Mouse (Mus musculus) stomach, embryonic 14.5 days (tissue): ENCODE measurements around the gene Rab6b. TPM values are rescaled to one million over a fixed set of nuclear protein-coding genes. Genes with fewer than 3 reads are reported as not detected.
A peak's percentile ranks its signal among the peaks of the same experiment; 100 is the strongest.
"Not testable (repeated sequence)": the region's sequence is repeated elsewhere in the genome, so short reads cannot be mapped to it uniquely, and the experiment has no call there.

Experiments
- ATAC-seq: fragments of 200-750 bp; cut with Nextera tagmentation; 2 replicates; pipeline ENCODE4 v1.8.0; 2017; ENCODE audit warnings: low read depth, moderate TSS enrichment; ENCODE audit not compliant: insufficient number of reproducible peaks, insufficient read depth, low FRiP score
- H3K27ac ChIP-seq: fragments of 300-500 bp; sonication (generic); 2 replicates; pipeline ENCODE4 v1.5.1; 2014; ENCODE audit warnings: mild to moderate bottlenecking, low read length, moderate library complexity, mixed read lengths
- H3K27me3 ChIP-seq: fragments of 300-500 bp; sonication (generic); 2 replicates; pipeline ENCODE4 v1.6.1; 2014; ENCODE audit warnings: low read length, control low read depth, mixed read lengths; ENCODE audit not compliant: control insufficient read depth, insufficient read depth
- H3K36me3 ChIP-seq: fragments of 300-500 bp; sonication (generic); 2 replicates; pipeline ENCODE4 v1.6.1; 2014; ENCODE audit warnings: mild to moderate bottlenecking, control low read depth, low read length, moderate library complexity, mixed read lengths; ENCODE audit not compliant: control insufficient read depth, insufficient read depth
- H3K4me1 ChIP-seq: fragments of 300-500 bp; sonication (generic); 2 replicates; pipeline ENCODE4 v1.6.1; 2014; ENCODE audit warnings: low read length, control low read depth, mixed read lengths; ENCODE audit not compliant: control insufficient read depth, insufficient read depth
- H3K4me2 ChIP-seq: fragments of 300-500 bp; sonication (generic); replicated peaks from 2 replicates; pipeline ENCODE4 v1.6.1; 2014; ENCODE audit warnings: low read depth, low read length, control low read depth
- H3K4me3 ChIP-seq: fragments of 300-500 bp; sonication (generic); 2 replicates; pipeline ENCODE4 v1.5.1; 2014; ENCODE audit warnings: low read depth, low read length, control low read depth
- H3K9ac ChIP-seq: fragments of 300-500 bp; sonication (generic); replicated peaks from 2 replicates; pipeline ENCODE4 v1.6.1; 2014; ENCODE audit warnings: low read depth, mild to moderate bottlenecking, control low read depth, low read length, moderate library complexity, mixed read lengths
- H3K9me3 ChIP-seq: fragments of 300-500 bp; sonication (generic); 2 replicates; pipeline ENCODE4 v1.6.1; 2016; ENCODE audit warnings: low read depth, low read length, control low read depth; ENCODE audit not compliant: control insufficient read depth
- WGBS: fragments of 180-500 bp; shearing (Covaris S2); extraction: QIAGEN DNeasy Blood & Tissue Kit; methylation state at CpG from one replicate; pipeline ENCODE4 v1.1.7; 2014; 5-methylcytosine and 5-hydroxymethylcytosine counted together
- polyA plus RNA-seq: library from polyadenylated mRNA; unstranded; fragments of >200 nt; fragmentation: Nextera tagmentation; extraction: Ambion mirVana; gene quantifications from 2 replicates; pipeline ENCODE4 v1.2.1, GENCODE M21; 2014

Rab6b gene
- polyA plus RNA-seq, 1 experiment from 2014 or later = 6.1 TPM

- no peaks in the 10 kb centered on the region for H3K4me1 ChIP-seq
- H3K36me3 ChIP-seq = no peaks in the 10 kb centered on the region
- no peak overlapping the region for H3K4me3 ChIP-seq
- no peak overlapping the region for H3K4me2 ChIP-seq
- no peaks in the 10 kb centered on the region for H3K9me3 ChIP-seq
- 79% methylated on average over 2 of the region's 2 CpGs for WGBS
- ATAC-seq = no peak
- no peak overlapping the region for H3K27ac ChIP-seq
- H3K27me3 ChIP-seq = no peaks in the 10 kb centered on the region
- H3K9ac ChIP-seq = no peak overlapping the region
Measured at GRCm38 (mm10) chr9:103154568-103154967, 43.0 kb downstream of the Rab6b start.

- H3K27me3 ChIP-seq, ATAC-seq, H3K4me3 ChIP-seq, H3K36me3 ChIP-seq, H3K9me3 ChIP-seq, H3K4me1 ChIP-seq, H3K27ac ChIP-seq, H3K4me2 ChIP-seq, H3K9ac ChIP-seq: not testable (repeated sequence)
- 73% methylated on average over 7 of the region's 7 CpGs for WGBS
Measured at GRCm38 (mm10) chr9:103155158-103155557, 43.6 kb downstream of the Rab6b start.

GRCm38 (mm10) chr9:103163806-103164205, 52.2 kb downstream of the Rab6b start:
- H3K4me2 ChIP-seq = no peak overlapping the region
- no peak overlapping the region for H3K4me3 ChIP-seq
- no peaks in the 10 kb centered on the region for H3K27me3 ChIP-seq
- no peaks in the 10 kb centered on the region for H3K9me3 ChIP-seq
- H3K9ac ChIP-seq = no peak overlapping the region
- H3K36me3 ChIP-seq = no peaks in the 10 kb centered on the region
- no peak for ATAC-seq
- H3K27ac ChIP-seq = no peak overlapping the region
- WGBS = 69% methylated on average over 15 of the region's 15 CpGs
- no peaks in the 10 kb centered on the region for H3K4me1 ChIP-seq

GRCm38 (mm10) chr9:103168046-103168445, 56.5 kb downstream of the Rab6b start:
- Histone ChIP-seq H3K9me3 (no peaks in the 10 kb centered on the region), H3K27me3 (no peaks in the 10 kb centered on the region), H3K4me1 (no peaks in the 10 kb centered on the region), H3K4me2 (no peak overlapping the region), H3K4me3 (no peak overlapping the region), H3K36me3 (no peaks in the 10 kb centered on the region), H3K9ac (no peak overlapping the region), H3K27ac (no peak overlapping the region)
- 89% methylated on average over 6 of the region's 6 CpGs for WGBS
- no peak for ATAC-seq

GRCm38 (mm10) chr9:103168771-103169170, 57.2 kb downstream of the Rab6b start:
- H3K27ac ChIP-seq = no peak overlapping the region
- H3K36me3 ChIP-seq = no peaks in the 10 kb centered on the region
- H3K27me3 ChIP-seq = no peaks in the 10 kb centered on the region
- ATAC-seq = no peak
- no peak overlapping the region for H3K4me3 ChIP-seq
- 65% methylated on average over 7 of the region's 7 CpGs for WGBS
- H3K9me3 ChIP-seq = no peaks in the 10 kb centered on the region
- no peak overlapping the region for H3K9ac ChIP-seq
- no peaks in the 10 kb centered on the region for H3K4me1 ChIP-seq
- H3K4me2 ChIP-seq = no peak overlapping the region

GRCm38 (mm10) chr9:103174771-103175519, 63.4 kb downstream of the Rab6b start:
- 59% methylated on average over 6 of the region's 6 CpGs for WGBS
- ATAC-seq = no peak
- no peaks in the 10 kb centered on the region for H3K9me3 ChIP-seq

GRCm38 (mm10) chr9:103175692-103176091, 64.1 kb downstream of the Rab6b start:
- Histone ChIP-seq H3K36me3 (no peaks in the 10 kb centered on the region), H3K27me3 (no peaks in the 10 kb centered on the region), H3K9me3 (no peaks in the 10 kb centered on the region), H3K4me2 (no peak overlapping the region), H3K4me1 (peaks cover 6% of the 10 kb centered on the region; the same call in 1 of the 2 replicates), H3K4me3 (no peak overlapping the region), H3K9ac (no peak overlapping the region), H3K27ac (no peak overlapping the region)
- 97% methylated on average over 7 of the region's 7 CpGs for WGBS
- no peak for ATAC-seq

More at GRCm38 (mm10) chr9:103174771-103175519, 63.4 kb downstream of the Rab6b start:
- Histone ChIP-seq H3K4me2 (no peak overlapping the region), H3K4me1 (no peaks in the 10 kb centered on the region), H3K27me3 (no peaks in the 10 kb centered on the region), H3K4me3 (no peak overlapping the region), H3K9ac (no peak overlapping the region), H3K27ac (no peak overlapping the region), H3K36me3 (no peaks in the 10 kb centered on the region)

GRCm38 (mm10) chr9:103180303-103180702, 68.7 kb downstream of the Rab6b start:
- no peaks in the 10 kb centered on the region for H3K36me3 ChIP-seq
- no peak overlapping the region for H3K9ac ChIP-seq
- no peaks in the 10 kb centered on the region for H3K9me3 ChIP-seq
- H3K4me1 ChIP-seq = peaks cover 6% of the 10 kb centered on the region; the same call in 1 of the 2 replicates
- peak overlapping the region; percentile 54 for H3K4me2 ChIP-seq
- 45% methylated on average over 3 of the region's 3 CpGs for WGBS
- peak overlapping the region; percentile 64; the same call in 1 of the 2 replicates for H3K27ac ChIP-seq
- peak overlapping the region; percentile 32 for H3K4me3 ChIP-seq
- H3K27me3 ChIP-seq = no peaks in the 10 kb centered on the region
- no peak for ATAC-seq
